Mouse (Mus musculus): ENCODE measurements around the gene Lrrc34. TPM values are rescaled to one million over a fixed set of nuclear protein-coding genes. Genes with fewer than 3 reads are reported as not detected.

The Lrrc34 gene
- total RNA-seq, 2 experiments from 2014 or later, result 0.15 TPM; not detected in 1

DNA sequence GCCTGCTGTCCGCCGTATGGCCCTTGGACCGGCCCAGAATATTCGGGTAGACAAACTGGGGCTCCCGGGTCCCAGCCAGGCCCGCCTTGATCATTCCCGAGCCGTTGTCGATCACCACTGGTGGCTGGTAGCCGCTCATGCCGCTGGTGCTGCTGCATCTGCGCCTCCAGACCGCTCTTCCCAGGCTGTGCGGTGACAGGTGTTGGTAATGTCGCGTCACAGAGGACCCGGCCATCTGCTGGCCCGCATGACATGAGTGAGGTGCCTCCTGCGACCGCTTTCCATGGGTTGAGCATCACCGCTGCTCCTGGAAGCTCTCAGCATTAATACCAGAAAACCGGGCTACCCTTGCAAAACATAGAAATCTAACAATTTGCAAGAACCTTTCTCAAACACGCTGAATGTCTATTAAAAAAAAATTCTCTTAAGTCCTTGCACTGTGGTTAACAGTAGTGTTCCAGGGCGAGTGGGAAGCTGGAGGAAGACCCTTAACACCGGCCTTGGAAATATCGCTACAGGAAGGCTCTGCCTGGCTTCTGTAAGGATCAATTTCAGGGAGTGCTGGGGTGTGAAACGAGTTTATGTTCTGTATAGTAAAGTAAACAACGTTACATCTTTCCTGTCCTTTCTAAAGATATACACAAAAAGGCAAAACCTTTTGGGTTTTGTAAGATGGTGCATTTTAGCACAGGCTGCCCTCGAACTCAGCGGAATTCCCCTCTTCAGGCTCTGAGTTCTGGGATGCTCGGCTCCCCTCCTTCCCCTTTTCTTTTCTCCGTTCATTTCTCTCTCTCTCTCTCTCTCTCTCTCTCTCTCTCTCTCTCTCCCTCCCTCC is 47.7 kb downstream of the Lrrc34 start, which contains the start of gene Actrt3:
Actrt3 (minus strand) TSS at position 229 of the 835 bp plus-strand sequence.
- DNase-seq, result peak; percentile 28 to 45

DNA sequence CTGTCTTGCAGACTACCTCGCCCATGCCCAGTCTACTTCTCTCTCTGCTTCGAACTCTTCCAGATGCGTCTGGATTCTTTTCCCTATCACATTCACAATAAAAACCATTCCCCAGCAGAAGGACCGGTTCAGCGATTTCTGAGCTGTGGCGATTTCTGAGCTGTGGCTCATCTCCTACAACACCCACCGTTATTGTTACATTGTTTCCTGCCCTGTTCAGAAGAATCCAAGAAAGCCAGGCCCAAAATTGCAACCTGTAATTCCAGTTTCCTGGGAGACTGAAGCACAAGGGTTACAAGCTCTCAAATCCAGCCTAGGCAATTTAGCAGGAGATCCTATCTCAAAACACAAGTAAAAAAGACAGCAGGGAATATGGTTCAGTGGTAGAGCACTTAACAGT is 50.4 kb downstream of the Lrrc34 start:
- no peak for DNase-seq

DNA sequence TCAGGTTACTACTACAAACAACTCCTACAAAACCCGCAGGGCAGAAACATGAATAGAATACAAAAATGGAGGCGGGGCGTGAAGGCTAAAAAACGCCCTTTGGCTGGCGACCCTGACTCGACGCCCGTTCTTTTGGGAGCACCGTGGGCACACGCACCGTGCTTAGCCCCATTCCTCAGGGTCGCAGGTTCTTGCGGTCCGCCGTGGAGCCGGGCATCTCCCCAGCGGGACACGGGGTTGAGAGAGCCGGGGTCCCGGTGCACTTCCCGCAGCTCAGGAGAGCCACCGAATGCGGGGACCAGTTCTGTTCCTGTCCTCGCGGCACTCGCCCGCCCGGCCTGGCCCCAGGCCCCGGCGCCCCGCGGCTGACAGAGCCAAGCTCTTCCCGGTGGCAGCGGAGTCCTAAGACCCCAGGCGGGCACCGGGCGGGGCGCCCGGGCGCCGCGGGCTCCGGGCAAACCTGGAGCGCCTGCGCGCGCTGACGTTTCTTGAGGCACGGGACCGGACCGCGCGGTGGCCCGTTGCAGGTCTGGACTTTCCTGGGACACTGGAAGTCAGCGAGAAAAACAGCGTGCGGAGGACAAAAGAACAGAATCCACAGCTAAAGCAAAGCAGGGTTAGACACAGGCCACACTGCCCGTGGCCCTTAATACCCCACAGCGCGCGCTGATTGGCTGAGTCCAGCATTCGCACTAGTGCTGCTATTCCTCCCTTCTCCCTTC is 52.4 kb downstream of the Lrrc34 start:
- peak; percentile 45 to 73 for DNase-seq

DNA sequence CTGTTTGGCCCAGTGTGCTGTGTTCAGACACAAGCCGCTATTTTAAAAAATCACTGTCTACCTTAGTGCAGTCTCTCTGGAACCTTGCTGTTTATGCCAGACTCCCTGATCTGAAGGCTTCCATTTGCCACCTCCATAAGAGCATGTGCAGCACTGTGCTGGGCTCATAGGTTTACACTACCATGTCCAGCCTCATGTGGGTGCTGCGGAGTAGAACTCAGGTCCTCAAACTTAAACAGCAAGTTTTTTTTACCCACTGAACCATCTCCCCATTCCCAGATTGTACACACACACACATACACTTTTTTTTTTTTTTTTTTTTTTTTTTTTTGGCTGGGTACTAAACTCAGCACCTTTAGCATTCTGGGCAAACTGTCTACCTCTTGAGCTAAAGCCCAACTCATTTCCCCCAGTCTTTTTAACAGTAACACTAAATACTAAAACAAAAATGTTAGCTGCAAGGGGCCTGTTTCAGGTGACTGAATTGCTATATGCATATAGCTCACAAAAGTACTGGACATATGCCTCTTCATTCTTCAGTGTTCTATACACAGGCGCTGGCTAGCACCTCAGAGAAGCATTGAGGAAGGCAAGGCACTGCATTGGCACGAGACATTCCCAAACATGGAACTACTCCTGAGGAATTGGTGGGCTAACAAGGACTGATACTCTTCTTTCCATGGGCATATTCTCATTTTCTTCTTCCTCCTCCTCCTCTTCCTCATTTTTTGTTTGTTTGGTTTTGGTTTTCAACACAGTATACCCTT is 53.8 kb downstream of the Lrrc34 start:
- DNase-seq, result no peak

DNA sequence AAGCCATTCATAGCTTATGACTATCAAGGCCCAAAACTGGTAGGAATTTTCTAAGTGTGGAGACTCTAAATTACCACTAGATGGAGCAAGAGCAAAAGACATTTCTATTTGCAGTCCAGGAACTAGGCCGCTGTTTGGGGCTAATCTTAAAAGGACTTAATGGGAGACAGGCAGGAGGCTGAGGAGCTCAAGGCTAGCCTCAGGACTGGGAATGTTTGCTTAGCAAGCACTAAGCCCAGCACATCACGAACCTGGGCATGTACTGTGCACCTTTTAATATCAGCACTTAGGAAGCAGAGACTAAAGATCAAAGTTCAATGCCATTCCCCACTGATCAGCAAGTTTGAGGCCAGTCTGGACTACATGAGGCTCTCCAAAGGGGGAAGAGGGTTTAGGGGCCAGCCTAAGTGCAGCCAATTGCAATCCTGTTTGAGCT is 55.2 kb downstream of the Lrrc34 start:
- peak; percentile 35 to 61 for DNase-seq

DNA sequence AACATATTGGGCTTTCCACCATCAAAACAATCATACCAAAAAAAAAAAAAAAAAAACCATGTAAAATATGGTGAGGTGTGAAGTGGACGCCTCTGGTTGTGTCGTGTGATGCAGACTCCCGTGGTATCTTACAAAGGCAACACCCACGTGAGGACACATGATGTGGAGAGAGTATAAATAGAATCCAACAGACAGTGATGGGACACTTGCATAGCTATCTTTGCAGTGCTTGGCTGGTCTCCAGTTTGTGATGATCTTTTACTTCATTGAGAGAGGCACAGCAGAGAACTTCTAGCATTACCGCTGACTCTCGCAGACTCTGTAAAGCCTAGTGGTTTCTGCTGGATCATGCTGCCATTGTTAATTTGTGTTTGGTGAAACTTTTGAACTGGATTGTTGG is 58.8 kb downstream of the Lrrc34 start:
- no peak for DNase-seq

Other genes starting within 250 kb of the Lrrc34 start
- gene Mecom, start 99.9 kb downstream of the Lrrc34 start, total RNA-seq (2021), result 10 to 100 TPM; 11.2 to 11.8 TPM
- gene Actrt3, start 47.9 kb downstream of the Lrrc34 start, total RNA-seq (2021), result not detected
- gene Mynn, start 45.8 kb downstream of the Lrrc34 start, total RNA-seq (2021), result 10 to 100 TPM; 12.6 to 17.3 TPM
- gene Lrriq4, start 3.4 kb downstream of the Lrrc34 start, total RNA-seq (2021), result not detected
- gene Lrrc31, start 52.0 kb upstream of the Lrrc34 start, total RNA-seq (2021), result under 1 TPM in 1 of 2 experiments, not detected in 1; 0.13 TPM
- not detected for gene Samd7, start 98.4 kb upstream of the Lrrc34 start, total RNA-seq (2021)
- 10 to 100 TPM; 39.6 TPM for gene Sec62, start 145.0 kb upstream of the Lrrc34 start, total RNA-seq (2021)
- gene Gpr160, start 208.1 kb upstream of the Lrrc34 start, total RNA-seq (2021), result 1 to 10 TPM; 1.5 to 2.6 TPM

Data from heart, adult 18-20 months (tissue).